Mouse (Mus musculus) Patski (cell line): ENCODE results near the gene Gm2115. TPM values are rescaled to one million over a fixed set of nuclear protein-coding genes. Genes with fewer than 3 reads are reported as not detected.
A peak's percentile ranks its signal among the peaks of the same experiment; 100 is the strongest.

Experiments
- ATAC-seq: fragments of 100-300 bp; one replicate; pipeline ENCODE4 v1.8.0; 2021
- CTCF ChIA-PET: fragments of 350-600 bp; sonication (Branson Sonifier 250); formaldehyde crosslinking; loops from one replicate; lab custom pipeline; 2022; ENCODE audit warnings: inconsistent platforms; lab: Charles Lee
- POLR2A ChIA-PET: fragments of 350-600 bp; sonication (Branson Sonifier 250); formaldehyde crosslinking; loops from one replicate; lab custom pipeline; 2022; ENCODE audit warnings: antibody characterized with exemption, inconsistent platforms; lab: Charles Lee
- DNase-seq: peaks from one replicate; pipeline ENCODE4 v3.0.0-alpha.2; 2011; ENCODE audit warnings: low read depth, low spot score
- H3K27me3 ChIP-seq: fragments of 371-371 bp; one replicate; pipeline ENCODE4 v1.5.1; 2021
- CTCF ChIP-seq: fragments of 100-300 bp; IDR thresholded peaks from one replicate; pipeline ENCODE4 v1.5.1; 2021
- in situ Hi-C: fragments of 300-500 bp; cut with MboI; formaldehyde crosslinking; loops from 3 replicates; pipeline ENCODE4 v1.11.1; 2018; ENCODE audit warnings: low pct_unique_long_range_greater_than_20kb, mixed read lengths
- polyA plus RNA-seq: library from polyadenylated mRNA; unstranded; gene quantifications from one replicate; pipeline ENCODE4 v1.2.3, GENCODE M21; 2021

The Gm2115 gene
- polyA plus RNA-seq, 1 experiment from 2014 or later, result 59.2 TPM

DNA sequence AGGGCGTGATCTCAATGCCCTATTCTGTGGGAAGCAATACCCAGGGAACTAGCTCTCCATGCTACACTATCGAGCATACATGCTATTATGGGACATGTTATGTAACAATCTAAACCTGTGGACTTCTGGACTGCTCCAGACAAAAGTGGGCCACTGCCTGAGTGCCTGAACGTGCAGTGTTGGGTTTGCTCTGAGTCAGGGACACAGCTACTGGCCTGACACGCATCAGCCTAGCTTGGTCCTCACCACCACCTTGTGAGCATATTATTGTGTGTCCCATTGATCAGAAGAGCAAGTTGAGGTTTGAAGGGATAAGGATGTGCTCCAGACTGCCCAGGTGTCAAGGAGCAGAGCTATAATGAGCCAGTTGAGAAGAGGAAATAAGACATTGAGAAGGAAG lies 16.2 kb downstream of the Gm2115 start:
- H3K27me3 ChIP-seq, result no peaks in the 10 kb centered on the region
- in situ Hi-C loops, result loop anchor here (5.0 to 10.0 kb wide), 2 partner anchors 47 to 190 kb away; no protein-coding TSS in a partner anchor
- TF ChIP-seq CTCF, result no peak
- ChIA-PET POLR2A (no interaction called here), CTCF (interaction anchor here (1.1 kb wide), 1 partner anchor 9 kb away, joined by 4 read pairs; no protein-coding TSS in a partner anchor)
- DNase-seq (no peak), ATAC-seq (no peak)

DNA sequence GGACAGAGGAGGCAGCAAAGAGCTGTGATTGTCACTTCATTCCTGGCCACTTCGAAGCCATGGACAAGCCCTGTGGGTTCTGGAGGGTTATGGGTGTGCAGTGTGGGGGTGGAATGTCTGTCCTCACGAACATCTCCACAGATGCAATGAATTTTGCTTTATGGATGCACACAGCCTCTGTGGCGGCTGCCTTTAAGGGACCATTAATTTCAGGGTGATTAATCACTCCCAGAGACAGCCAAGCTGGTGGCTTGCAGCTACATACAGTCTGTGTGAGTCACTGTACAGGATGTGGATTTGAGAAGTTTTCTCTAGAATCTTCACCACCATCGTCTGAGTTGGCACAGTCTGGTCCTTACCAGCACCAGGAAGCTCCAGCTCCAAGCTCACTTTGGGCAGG lies 17.9 kb downstream of the Gm2115 start:
- DNase-seq, result peak; percentile 79
- ATAC-seq, result peak; percentile 99
- in situ Hi-C loops, result loop anchor here (5.0 to 10.0 kb wide), 2 partner anchors 46 to 192 kb away; no protein-coding TSS in a partner anchor
- CTCF ChIA-PET, result interaction anchor here (0.8 to 2.3 kb wide), 7 partner anchors 10 to 248 kb away, joined by 3 to 10 read pairs (median 3); no protein-coding TSS in a partner anchor
- no peak for TF ChIP-seq CTCF
- no peaks in the 10 kb centered on the region for H3K27me3 ChIP-seq
- POLR2A ChIA-PET, result interaction anchor here (1.1 to 1.6 kb wide), 2 partner anchors 32 to 96 kb away, joined by 3 read pairs; no protein-coding TSS in a partner anchor

DNA sequence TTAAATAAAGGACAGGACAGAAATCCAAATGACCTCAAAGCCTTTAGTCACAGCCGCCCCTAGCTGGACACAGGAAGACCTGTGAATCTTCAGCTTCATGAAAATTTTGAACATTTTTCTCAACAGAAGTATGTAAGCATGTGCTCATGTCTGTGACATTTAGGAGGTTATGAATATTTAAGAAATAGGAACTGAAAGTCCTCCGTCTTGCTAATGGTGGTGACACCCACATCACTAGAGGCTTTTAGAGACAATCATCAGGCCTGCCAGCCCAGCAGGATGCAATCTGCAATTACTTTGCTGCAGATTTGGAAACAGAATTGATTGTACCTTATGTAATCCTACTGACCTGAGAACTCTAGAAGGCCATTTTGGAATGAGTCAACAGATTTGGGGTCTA lies 22.7 kb downstream of the Gm2115 start:
- in situ Hi-C loops, result no loop called here
- no peak for TF ChIP-seq CTCF
- ChIA-PET POLR2A (no interaction called here), CTCF (interaction anchor here (1.2 kb wide), 1 partner anchor 65 kb away, joined by 3 read pairs; no protein-coding TSS in a partner anchor)
- no peaks in the 10 kb centered on the region for H3K27me3 ChIP-seq
- ATAC-seq (no peak), DNase-seq (no peak)

DNA sequence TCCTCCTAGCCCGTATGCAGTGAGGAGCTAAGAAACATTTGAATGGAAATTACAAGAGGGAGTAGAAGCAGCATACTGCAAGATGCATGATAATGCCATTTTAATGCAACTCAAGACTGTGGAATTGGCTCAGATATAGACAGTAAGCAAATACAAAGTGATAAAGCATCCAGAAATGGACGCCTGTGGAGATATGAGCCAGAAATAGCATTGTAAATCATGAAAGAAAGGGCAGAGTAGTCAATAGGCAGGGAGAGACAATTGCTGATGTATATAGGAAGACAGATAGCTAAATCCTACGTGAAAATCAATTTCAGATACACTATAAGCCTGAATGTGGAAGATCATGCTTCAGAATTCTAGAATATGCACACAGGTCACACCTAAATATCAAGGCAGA lies 26.5 kb downstream of the Gm2115 start:
- ChIA-PET POLR2A (no interaction called here), CTCF (interaction anchor here (1.1 to 2.3 kb wide), 3 partner anchors 9 to 21 kb away, joined by 3 to 10 read pairs (median 6); no protein-coding TSS in a partner anchor)
- ATAC-seq (no peak), DNase-seq (no peak)
- H3K27me3 ChIP-seq, result no peaks in the 10 kb centered on the region
- in situ Hi-C loops, result no loop called here
- no peak for TF ChIP-seq CTCF

DNA sequence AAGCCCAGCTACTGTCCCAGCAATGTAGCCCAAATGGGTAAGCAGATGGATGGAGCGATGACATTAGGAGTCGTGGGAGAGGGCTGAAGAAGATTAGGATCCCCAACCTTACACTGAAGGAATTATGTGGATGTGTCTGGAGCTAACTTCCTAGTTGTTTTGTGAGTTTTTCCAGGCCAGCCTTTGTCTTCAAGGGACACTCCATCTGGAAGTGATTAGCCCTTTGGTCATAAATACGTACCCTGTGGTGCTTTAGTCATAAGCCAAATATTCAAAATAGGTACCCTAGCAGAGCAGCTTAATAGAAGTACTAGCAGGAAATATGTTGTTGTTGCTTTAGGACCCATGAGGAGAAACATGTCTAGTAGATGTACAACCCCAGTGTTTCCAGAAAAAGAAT lies 28.6 kb downstream of the Gm2115 start:
- no peaks in the 10 kb centered on the region for H3K27me3 ChIP-seq
- CTCF ChIA-PET, result interaction anchor here (1.0 to 2.3 kb wide), 4 partner anchors 9 to 32 kb away, joined by 3 to 12 read pairs (median 6); no protein-coding TSS in a partner anchor
- DNase-seq, result no peak
- in situ Hi-C loops, result no loop called here
- no peak for TF ChIP-seq CTCF
- POLR2A ChIA-PET, result interaction anchor here (1.1 kb wide), 1 partner anchor 10 kb away, joined by 3 read pairs; no protein-coding TSS in a partner anchor
- peak; percentile 39 for ATAC-seq

DNA sequence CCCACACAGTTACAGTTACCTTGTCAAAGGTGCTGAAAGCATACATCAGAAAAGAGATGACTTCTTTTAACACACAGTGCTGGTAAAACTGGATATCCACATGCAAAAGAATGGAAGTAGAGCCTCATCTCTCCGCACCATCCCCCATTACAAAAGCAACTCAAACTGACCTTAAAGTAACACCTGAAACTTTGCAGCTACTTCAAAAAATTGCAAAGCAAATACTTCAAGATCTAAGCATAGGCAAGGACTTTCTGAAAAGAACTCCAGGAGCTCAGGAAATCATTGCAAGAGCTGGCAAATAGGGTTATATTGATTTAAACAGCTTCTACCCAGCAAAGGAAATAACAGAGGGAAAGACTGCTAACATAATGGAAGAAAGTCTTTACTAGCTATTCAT lies 31.7 kb downstream of the Gm2115 start:
- no peak for TF ChIP-seq CTCF
- in situ Hi-C loops, result no loop called here
- no peak for ATAC-seq
- no peaks in the 10 kb centered on the region for H3K27me3 ChIP-seq
- POLR2A ChIA-PET, result no interaction called here
- CTCF ChIA-PET, result interaction anchor here (0.9 kb wide), 1 partner anchor 16 kb away, joined by 3 read pairs; no protein-coding TSS in a partner anchor
- no peak for DNase-seq

DNA sequence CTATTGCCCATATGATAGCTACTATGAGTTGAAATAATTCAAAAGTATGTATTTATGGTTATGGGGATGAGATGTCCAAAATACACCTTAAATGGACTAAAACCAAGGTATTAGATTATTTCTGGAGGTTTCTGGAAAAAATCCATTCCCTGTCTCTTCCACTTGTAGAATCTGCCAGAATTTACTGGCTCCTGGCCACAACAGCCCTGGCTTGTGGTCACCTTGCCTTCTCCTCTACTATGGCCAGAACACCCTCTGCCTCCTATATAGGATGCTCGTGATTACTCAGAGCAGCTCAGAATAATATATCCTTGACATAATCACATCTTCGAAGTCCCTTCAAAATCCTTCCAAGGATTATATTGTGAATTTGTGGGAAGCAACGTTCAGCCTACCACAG lies 35.5 kb downstream of the Gm2115 start:
- ATAC-seq, result no peak
- TF ChIP-seq CTCF, result no peak
- no peak for DNase-seq
- ChIA-PET CTCF (interaction anchor here (1.3 to 1.9 kb wide), 2 partner anchors 10 to 11 kb away, joined by 6 read pairs; no protein-coding TSS in a partner anchor), POLR2A (interaction anchor here (0.8 kb wide), 1 partner anchor 11 kb away, joined by 3 read pairs; no protein-coding TSS in a partner anchor)
- H3K27me3 ChIP-seq, result no peaks in the 10 kb centered on the region
- in situ Hi-C loops, result no loop called here

DNA sequence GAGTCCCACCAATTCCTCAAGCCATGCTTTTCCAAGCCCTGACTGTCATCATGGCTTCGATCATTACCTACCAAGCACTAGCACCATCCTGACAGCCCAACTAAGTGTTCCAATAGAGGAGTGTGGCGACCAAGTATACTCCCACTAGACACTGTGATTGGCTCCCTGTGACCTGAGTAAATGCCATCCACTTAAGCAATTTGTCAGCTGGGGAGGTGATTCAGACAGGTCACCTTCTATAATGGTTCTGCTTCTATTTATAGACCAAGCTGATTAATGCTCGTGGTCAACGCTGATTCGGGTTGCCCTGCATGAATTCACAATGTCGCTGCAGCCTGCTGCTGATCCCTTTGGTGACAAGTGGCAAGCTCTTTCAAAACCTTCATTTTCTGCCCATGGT lies 37.4 kb downstream of the Gm2115 start:
- no peaks in the 10 kb centered on the region for H3K27me3 ChIP-seq
- ATAC-seq, result peak; percentile 62
- POLR2A ChIA-PET, result interaction anchor here (0.9 to 1.0 kb wide), 2 partner anchors 9 to 26 kb away, joined by 3 read pairs; no protein-coding TSS in a partner anchor
- CTCF ChIA-PET, result interaction anchor here (0.8 to 2.6 kb wide), 6 partner anchors 9 to 20 kb away, joined by 3 to 18 read pairs (median 3); no protein-coding TSS in a partner anchor
- in situ Hi-C loops, result no loop called here
- no peak for DNase-seq
- TF ChIP-seq CTCF, result no peak

DNA sequence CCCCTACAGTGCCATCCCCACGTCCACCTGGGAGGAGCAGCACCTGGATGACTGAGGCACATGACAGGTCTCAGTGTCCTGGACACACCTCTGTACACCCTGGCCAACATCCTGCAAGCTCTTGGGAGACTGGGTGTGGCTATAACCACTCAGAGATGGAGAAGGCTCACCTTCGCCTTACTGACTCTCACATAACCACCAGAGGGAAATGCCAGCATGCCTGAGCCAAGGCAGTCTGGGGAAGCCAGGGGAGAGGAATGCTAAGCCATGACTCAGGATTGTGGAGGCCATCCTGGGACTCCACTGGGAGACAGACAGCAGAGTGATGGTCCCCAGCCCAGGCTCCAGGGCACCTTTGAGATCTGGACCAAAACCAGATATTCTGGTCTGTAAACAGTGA lies 48.3 kb downstream of the Gm2115 start:
- POLR2A ChIA-PET, result no interaction called here
- no peak for TF ChIP-seq CTCF
- ATAC-seq (peak; percentile 60), DNase-seq (no peak)
- in situ Hi-C loops, result no loop called here
- CTCF ChIA-PET, result interaction anchor here (1.4 to 4.5 kb wide), 2 partner anchors 11 to 16 kb away, joined by 3 to 18 read pairs; no protein-coding TSS in a partner anchor
- H3K27me3 ChIP-seq, result no peaks in the 10 kb centered on the region

DNA sequence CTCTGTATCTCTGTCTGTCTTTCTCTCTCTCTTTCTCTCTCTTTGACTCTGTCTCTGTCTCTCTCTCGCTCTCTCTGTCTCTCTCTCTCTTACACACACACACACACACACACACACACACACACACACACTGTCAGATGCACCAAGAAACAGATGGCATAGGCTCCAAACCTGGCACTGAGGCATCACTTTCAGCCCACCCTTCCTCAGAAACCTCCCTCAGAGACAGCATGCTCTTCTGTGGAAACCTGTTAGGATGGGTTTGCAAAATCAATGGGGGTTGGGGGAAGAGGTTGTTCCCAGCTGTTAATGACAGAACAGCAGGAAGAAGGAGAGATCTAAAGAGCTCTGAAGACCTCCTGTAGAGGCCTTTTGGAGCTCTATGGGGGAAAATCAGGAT lies 50.1 kb downstream of the Gm2115 start:
- no peak for ATAC-seq
- in situ Hi-C loops, result no loop called here

DNA sequence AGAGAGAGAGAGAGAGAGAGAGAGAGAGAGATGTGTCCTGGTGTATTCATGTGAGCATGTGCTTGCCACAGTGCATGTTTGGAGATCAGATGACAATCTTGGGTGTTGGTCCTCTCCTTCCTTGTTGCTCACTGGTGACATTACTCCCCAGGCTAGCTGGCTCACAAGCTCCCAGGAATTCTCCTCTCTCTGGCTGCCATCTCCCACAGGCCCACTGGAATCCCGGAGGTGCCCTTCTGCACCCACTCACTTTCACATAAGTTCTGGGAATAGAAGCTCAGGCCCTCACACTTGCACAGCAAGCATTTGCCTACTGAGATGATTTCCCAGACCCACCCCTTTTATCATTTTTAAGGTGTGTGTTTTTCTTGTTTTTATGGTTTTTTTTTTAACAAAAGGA lies 51.0 kb downstream of the Gm2115 start:
- no peak for DNase-seq
- ChIA-PET POLR2A (interaction anchor here (0.7 kb wide), 1 partner anchor 194 kb away, joined by 3 read pairs; no protein-coding TSS in a partner anchor), CTCF (interaction anchor here (1.0 to 2.9 kb wide), 2 partner anchors 11 to 18 kb away, joined by 3 to 8 read pairs; no protein-coding TSS in a partner anchor)
- no peak for ATAC-seq
- no peak for TF ChIP-seq CTCF
- no peaks in the 10 kb centered on the region for H3K27me3 ChIP-seq
- in situ Hi-C loops, result no loop called here

More for the DNA sequence above, 50.1 kb downstream of the Gm2115 start:
- no peak for TF ChIP-seq CTCF
- no peak for DNase-seq
- ChIA-PET CTCF (interaction anchor here (0.7 to 2.9 kb wide), 2 partner anchors 12 to 43 kb away, joined by 3 to 8 read pairs; no protein-coding TSS in a partner anchor), POLR2A (interaction anchor here (1.0 kb wide), 1 partner anchor 32 kb away, joined by 3 read pairs; no protein-coding TSS in a partner anchor)
- H3K27me3 ChIP-seq, result no peaks in the 10 kb centered on the region
